ENCODE assay signal across 10 mouse cellular contexts in genomic region chr11:51938817-51939589, GRCm38 (mm10). TPM values are rescaled to one million over a fixed set of nuclear protein-coding genes. Genes with fewer than 3 reads are reported as not detected.
DNase-seq lines count a peak whose midpoint lies in the region; ATAC-seq and TF ChIP-seq lines count a peak whose summit lies in the region.
"Had no signal": no experiment of that assay in that cellular context is flagged by ENCODE, and none has a peak within 500 bp of the region (broad histone marks: within the 10 kb centered on the region; RNA-seq: fewer than 3 reads in every experiment).

No protein-coding gene starts in this region.

- TF ChIP-seq POLR2A in bone marrow macrophage, adult 2 months (IDR thresholded peaks at IDR 0.05; ENCODE audit: borderline replicate concordance, low read depth, low read length), result no peak

- no peaks in the 10 kb centered on the region for H3K27me3 ChIP-seq in intestine, embryonic 16.5 days (replicated peaks; ENCODE audit: control insufficient read depth, insufficient read depth, low read length)
- no peaks in the 10 kb centered on the region for H3K27me3 ChIP-seq in intestine, postnatal 0 days (replicated peaks; ENCODE audit: control insufficient read depth, insufficient read depth, low read length)
- H3K27me3 ChIP-seq in midbrain, embryonic 15.5 days (replicated peaks), result no peaks in the 10 kb centered on the region

- no peaks in the 10 kb centered on the region for H3K36me3 ChIP-seq in intestine, embryonic 16.5 days (ENCODE audit: control insufficient read depth, insufficient read depth, low read length)
- H3K36me3 ChIP-seq in intestine, postnatal 0 days (ENCODE audit: control insufficient read depth, insufficient read depth), result no peaks in the 10 kb centered on the region
- no peaks in the 10 kb centered on the region for H3K36me3 ChIP-seq in midbrain, embryonic 15.5 days (replicated peaks)

- H3K4me2 ChIP-seq in intestine, embryonic 16.5 days (ENCODE audit: low read depth, low read length), result no peak overlapping the region
- no peak overlapping the region for H3K4me2 ChIP-seq in intestine, postnatal 0 days (replicated peaks; ENCODE audit: low read depth)
- H3K4me2 ChIP-seq in midbrain, embryonic 15.5 days, result no peak overlapping the region

- peak; percentile 71 for DNase-seq in thymus, postnatal 0 days (ENCODE audit: low spot score)
- no peak for DNase-seq in urinary bladder, postnatal 14 days (ENCODE audit: low spot score)
- no peak for DNase-seq in adrenal gland, postnatal 36 days
- DNase-seq: cerebellum, adult 9-11 months; kidney, adult 18-20 months had no signal

- H3K4me3 ChIP-seq in intestine, embryonic 16.5 days (ENCODE audit: low read length), result no peak overlapping the region
- H3K4me3 ChIP-seq in intestine, postnatal 0 days (ENCODE audit: low read depth, low read length), result no peak overlapping the region
- H3K4me3 ChIP-seq in bone marrow macrophage, adult 2 months (ENCODE audit: insufficient read depth, low read length), result no peak overlapping the region
- H3K4me3 ChIP-seq in midbrain, embryonic 15.5 days, result no peak overlapping the region

- no peak for ATAC-seq in intestine, embryonic 16.5 days
- no peak for ATAC-seq in intestine, postnatal 0 days
- ATAC-seq in megakaryocyte, adult 5-6 weeks (ENCODE audit: poor library complexity, severe bottlenecking), result peak; percentile 96
- no peak for ATAC-seq in midbrain, embryonic 15.5 days (replicated peaks)

- 81% methylated on average over 12 of the region's 12 CpGs for WGBS in intestine, embryonic 16.5 days
- WGBS in intestine, postnatal 0 days, result 76% methylated on average over 12 of the region's 12 CpGs
- 86% methylated on average over 12 of the region's 12 CpGs for WGBS in midbrain, embryonic 15.5 days

- H3K27ac ChIP-seq in intestine, embryonic 16.5 days (ENCODE audit: low read length), result peak overlapping the region; percentile 43; the same call in 1 of the 2 replicates
- H3K27ac ChIP-seq in intestine, postnatal 0 days (ENCODE audit: low read depth, low read length), result no peak overlapping the region
- peak overlapping the region; percentile 54 for H3K27ac ChIP-seq in bone marrow macrophage, adult 2 months (ENCODE audit: insufficient read depth, low read depth, low read length)
- no peak overlapping the region for H3K27ac ChIP-seq in midbrain, embryonic 15.5 days

- H3K4me1 ChIP-seq in intestine, embryonic 16.5 days (ENCODE audit: control insufficient read depth, insufficient read depth, low read length), result peaks cover 2% of the 10 kb centered on the region; the same call in 1 of the 2 replicates
- H3K4me1 ChIP-seq in intestine, postnatal 0 days (replicated peaks; ENCODE audit: control insufficient read depth, insufficient read depth, low read length), result no peaks in the 10 kb centered on the region
- peaks cover 35% of the 10 kb centered on the region for H3K4me1 ChIP-seq in bone marrow macrophage, adult 2 months (ENCODE audit: control insufficient read depth, insufficient read depth, low read length)
- peaks cover 8% of the 10 kb centered on the region; the same call in 1 of the 2 replicates for H3K4me1 ChIP-seq in midbrain, embryonic 15.5 days

- H3K9ac ChIP-seq in intestine, embryonic 16.5 days (ENCODE audit: low read depth, low read length), result no peak overlapping the region
- no peak overlapping the region for H3K9ac ChIP-seq in intestine, postnatal 0 days (ENCODE audit: low read depth, low read length)
- no peak overlapping the region for H3K9ac ChIP-seq in midbrain, embryonic 15.5 days

- no peak for TF ChIP-seq CTCF in intestine, postnatal 0 days (IDR thresholded peaks at IDR 0.05; ENCODE audit: low read depth)
- no peak for TF ChIP-seq CTCF in bone marrow macrophage, adult 2 months (IDR thresholded peaks at IDR 0.05; ENCODE audit: low read depth, low read length)

- no peaks in the 10 kb centered on the region for H3K9me3 ChIP-seq in intestine, embryonic 16.5 days (ENCODE audit: control insufficient read depth, low read length)
- H3K9me3 ChIP-seq in intestine, postnatal 0 days (ENCODE audit: control insufficient read depth), result no peaks in the 10 kb centered on the region
- no peaks in the 10 kb centered on the region for H3K9me3 ChIP-seq in midbrain, embryonic 15.5 days

RNA-seq across cellular contexts. Expression of gene Cdkn2aipnl, which starts 28.5 kb away (rescaled TPM):
- 81.5 and 87.0 TPM in 2 replicates for polyA plus RNA-seq in intestine, embryonic 16.5 days (2015; fragmentation: Nextera tagmentation; extraction: Ambion mirVana)
- polyA plus RNA-seq in intestine, postnatal 0 days (2015; fragmentation: Nextera tagmentation; extraction: Ambion mirVana), result 49.0 and 49.8 TPM in 2 replicates
- polyA plus RNA-seq in bone marrow macrophage, adult 2 months (2012; ENCODE audit: insufficient read depth, insufficient read length, missing spikeins), result 31.9 and 32.1 TPM in 2 replicates
- total RNA-seq in megakaryocyte, adult 5-6 weeks (2015), result 66.6 and 70.7 TPM in 2 replicates
- total RNA-seq in megakaryocyte, adult 5-6 weeks (2017), result 40.5 and 41.5 TPM in 2 replicates
- polyA plus RNA-seq in thymus, postnatal 0 days (2015; fragmentation: Nextera tagmentation; extraction: Ambion mirVana), result 177 and 196 TPM in 2 replicates
- polyA plus RNA-seq in midbrain, embryonic 15.5 days (2015; fragmentation: Nextera tagmentation; extraction: Ambion mirVana), result 120 and 121 TPM in 2 replicates
- 10 to 100 TPM; 17.8 to 18.2 TPM for total RNA-seq in adrenal gland, postnatal 36 days (2021)

Comparison
In these comparisons a context has a peak if more than half of its experiments do, and no peak if none do; other contexts are left out.
1. H3K27ac ChIP-seq: peak in intestine, embryonic 16.5 days (single experiment) and bone marrow macrophage, adult 2 months (single experiment); none in intestine, postnatal 0 days (single experiment) and midbrain, embryonic 15.5 days (single experiment).